Mouse (Mus musculus): ENCODE data around the gene Olfr794.

Olfr794 gene

DNA sequence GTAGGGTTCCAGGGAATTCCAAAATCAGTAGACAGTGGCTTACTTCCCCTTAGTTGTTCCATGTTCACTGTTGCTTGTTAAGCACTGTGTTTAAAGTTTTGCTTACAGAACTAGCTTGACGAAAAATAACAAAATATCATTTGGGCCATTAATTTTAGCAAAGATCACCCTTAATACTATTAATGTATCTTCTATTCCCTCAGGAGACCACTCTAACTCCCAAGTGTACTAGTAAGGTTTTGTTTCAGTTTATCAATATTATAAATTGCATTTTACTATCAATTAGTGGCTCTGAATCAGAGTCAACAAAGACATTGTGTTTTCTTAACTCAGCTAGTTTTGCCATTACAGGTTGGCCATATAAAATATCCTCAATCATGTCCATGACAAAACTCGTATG is at the start of gene Olfr794:
Gene Olfr794 (plus strand): TSS at position 301 of the 400 bp plus-strand sequence.
- DNase-seq (ENCODE audit: low spot score in 2 of 2) = no peak

DNA sequence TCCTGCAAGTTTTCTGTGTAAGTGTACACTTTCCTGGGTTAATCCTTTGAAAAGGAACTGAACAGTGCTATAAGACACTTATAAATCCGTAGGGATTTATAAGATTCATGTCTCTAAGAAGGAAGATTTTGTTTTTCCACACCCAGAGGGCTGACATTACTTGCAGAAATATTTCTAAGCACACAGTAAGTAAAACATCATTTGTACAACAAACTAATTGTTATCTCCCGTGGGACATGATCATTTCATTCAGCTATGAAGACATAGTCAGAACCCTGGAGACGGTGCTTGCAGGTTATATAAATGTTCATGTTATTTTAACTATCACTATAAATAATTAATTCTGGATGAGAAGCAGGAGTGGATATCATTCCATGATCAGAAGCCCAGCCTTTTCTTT is 46.0 kb upstream of the Olfr794 start, which contains the start of gene Olfr791:
Gene Olfr791 (plus strand): TSS at position 301 of the 400 bp plus-strand sequence.
- no peak for DNase-seq (ENCODE audit: low spot score in 2 of 2)

DNA sequence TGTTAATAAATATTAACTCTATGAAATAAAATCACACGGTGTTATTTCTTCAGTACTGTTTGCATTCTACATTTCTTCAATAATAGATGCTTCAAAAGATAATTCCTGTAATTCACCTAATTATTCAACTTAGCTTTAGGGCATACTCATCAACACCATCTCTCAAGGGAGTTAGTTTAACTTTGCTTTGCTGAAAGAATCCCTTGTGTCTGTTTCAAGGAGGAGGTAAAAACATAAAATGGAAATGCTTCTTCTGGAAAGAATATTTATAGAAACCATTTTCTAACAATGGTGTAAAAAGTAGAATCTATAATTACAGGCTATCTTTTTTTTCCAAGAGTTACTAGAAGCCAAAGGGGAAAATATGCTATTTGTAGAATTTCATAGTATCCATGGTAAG is 28.6 kb upstream of the Olfr794 start, which contains the start of gene Olfr792:
Gene Olfr792 (plus strand): TSS at position 301 of the 400 bp plus-strand sequence.
- DNase-seq (ENCODE audit: low spot score in 2 of 2) = no peak

DNA sequence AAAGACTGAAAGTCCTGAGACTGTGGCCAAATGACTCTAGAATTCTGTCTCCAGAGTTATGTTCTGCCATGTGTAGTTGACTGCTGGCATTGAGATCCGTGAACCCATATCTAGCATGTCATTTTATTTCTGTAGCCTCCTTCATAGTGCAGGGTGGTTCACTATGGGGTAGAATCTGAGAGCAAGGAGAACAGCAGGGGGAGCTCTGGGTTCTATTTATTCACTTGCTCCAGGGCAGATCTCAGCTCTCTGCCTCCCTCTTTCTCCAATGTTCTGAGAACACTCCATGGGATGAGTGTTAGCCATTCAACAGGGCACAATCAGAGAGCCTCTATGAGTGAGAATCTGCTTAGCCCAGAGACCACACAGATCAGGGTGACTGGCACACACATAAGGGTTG is 18.1 kb upstream of the Olfr794 start:
- DNase-seq (ENCODE audit: low spot score in 2 of 2) = no peak

DNA sequence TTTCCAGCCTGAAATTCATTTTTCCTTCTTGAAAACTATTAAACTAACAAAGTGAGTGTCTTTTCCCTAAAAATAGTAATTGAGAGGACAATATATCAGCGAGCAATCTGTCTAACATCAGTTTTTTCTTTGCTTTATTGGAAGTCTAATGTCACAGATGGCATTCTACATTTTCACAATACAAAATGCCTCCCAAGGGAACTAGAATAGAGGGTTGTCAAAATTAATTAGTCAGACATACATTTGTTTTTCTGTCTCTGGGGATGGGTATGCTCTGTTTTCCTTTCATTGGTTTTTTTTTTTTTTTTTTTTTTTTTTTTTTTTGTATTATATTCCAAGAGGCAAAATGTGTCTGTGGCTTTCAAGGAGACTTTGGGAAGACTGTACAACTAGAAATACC is 9.6 kb downstream of the Olfr794 start:
- DNase-seq (ENCODE audit: low spot score in 2 of 2) = no peak

DNA sequence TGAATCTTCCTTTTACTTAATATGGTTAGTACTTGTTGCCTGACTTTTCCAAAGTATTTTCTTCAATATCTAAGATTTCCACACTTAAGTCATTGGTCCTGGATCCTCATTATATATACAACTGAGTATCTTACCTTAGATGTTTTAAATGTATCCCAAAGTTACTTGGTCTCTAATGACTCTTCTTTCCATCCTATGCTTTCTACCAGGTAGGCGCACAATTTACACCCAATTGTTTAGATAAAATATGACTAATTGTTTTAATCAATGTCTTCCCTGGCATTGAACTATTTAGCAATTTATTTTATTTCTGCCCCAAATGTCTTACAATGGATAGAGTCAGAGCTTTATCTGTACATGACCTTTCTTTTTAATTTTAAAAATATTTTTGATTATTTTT is 45.0 kb downstream of the Olfr794 start, which contains the start of gene Olfr796:
Gene Olfr796 (minus strand): TSS at position 101 of the 400 bp plus-strand sequence.
- no peak for DNase-seq (ENCODE audit: low spot score in 2 of 2)

DNA sequence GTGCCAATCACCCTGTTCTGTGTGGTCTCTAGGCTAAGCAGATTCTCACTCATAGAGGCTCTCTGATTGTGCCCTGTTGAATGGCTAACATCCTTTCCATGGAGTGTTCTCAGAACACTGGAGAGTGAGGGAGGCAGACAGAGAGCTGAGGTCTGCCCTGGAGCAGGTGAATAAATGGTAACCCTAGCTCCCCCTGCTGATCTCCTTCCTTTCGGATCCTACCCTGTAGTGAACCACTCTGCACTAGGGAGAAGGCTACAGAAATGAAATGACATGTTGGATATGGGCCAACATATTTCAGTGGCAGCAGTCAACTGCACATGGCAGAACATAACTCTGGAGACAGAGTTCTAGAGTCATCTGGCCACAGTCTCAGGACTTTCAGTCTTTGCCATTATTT is 54.3 kb downstream of the Olfr794 start:
- DNase-seq (ENCODE audit: low spot score in 2 of 2) = no peak
